Mouse (Mus musculus): ENCODE measurements around the gene Pik3cd.

Pik3cd gene

GRCm38 (mm10) chr4:149684841-149685623, 17.3 kb downstream of the Pik3cd start:
- no peak for DNase-seq

DNA sequence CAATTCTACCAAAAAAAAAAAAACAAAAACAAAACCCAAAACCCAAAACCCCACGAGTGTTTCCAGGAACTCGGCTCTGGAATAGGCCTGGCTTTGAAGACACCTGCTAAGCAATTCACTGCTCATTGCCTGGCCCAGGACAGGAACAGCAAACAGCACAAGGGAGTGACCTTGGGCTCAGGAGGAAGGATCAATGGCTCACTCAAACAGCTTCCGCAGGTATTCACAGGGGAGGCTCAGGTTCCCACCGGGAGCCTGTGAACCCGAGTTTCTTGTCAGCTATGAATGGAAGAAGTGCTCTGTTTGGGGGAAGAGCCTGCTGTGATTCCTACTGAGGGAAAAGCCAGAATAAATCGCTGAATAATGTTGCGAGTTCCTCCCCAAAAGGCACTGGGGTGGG, 18.5 kb downstream of the Pik3cd start:
- no peak for DNase-seq

- DNase-seq, result no peak
Measured at GRCm38 (mm10) chr4:149679056-149679770, 23.2 kb downstream of the Pik3cd start.

GRCm38 (mm10) chr4:149678006-149678405, 24.4 kb downstream of the Pik3cd start:
- DNase-seq, result no peak

- DNase-seq, result peak; percentile 81
Measured at GRCm38 (mm10) chr4:149675378-149676261, 26.8 kb downstream of the Pik3cd start.

DNA sequence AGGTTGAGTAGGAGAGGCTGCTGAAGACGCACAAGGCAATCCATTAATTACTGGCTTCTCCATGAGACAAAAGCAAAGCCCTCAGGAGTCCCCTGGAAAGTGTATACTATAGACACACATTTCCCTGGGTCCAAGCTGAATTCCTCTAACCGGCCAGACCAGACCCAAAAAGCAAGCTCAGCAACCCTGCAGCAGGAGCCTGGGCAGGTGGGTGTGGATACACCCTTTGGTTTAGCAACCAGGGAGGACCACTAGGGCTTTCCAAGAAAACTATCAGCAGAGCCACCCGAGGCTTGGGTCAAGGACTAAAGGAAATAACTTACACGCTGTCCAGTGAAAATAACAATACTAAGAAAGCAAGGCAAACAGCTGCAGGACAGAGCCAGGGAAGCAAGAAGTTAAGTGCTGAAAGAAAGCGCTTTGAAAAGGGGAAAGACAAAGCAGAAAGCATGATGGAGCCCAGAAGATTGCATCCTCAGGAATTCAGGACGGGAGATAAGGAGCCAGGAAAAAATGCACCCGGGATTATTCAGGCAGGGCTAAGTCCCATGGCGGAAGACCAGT, 27.5 kb downstream of the Pik3cd start:
- DNase-seq, result no peak

DNA sequence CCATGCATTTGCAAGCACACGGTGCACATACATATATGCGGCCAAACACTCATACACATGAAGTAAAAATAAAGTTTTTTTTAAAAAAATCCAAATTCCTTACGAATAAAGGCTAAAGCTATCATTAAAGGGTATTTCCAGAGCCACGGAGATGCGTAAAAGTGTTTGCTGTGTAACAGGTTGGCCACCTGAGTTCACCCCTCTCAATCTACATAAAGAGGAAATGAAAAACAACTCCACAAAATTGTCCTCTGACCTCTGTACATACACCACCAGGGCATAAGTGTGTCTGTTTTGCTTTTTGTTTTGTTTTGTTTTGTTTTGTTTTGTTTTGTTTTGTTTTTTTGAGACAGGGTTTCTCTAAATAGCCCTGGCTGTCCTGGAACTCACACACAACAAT, 29.6 kb downstream of the Pik3cd start:
- no peak for DNase-seq

DNA sequence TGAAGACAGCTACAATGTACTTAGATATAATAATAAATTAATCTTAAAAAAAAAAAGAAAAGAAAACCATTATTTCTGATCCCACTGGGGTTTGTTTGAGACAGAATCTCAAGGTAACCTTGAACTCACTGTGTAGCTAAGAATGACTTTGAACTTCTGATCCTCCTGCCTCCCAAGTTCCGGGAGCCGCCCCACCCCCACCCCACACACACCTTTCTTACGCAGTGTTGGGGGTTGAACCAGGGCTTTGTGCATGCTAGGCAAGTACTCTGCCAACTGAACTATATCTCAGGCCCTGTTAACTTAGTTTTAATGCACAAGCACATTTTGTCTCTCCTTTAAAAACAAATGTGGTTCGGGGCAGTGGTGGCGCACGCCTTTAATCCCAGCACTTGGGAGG, 31.2 kb downstream of the Pik3cd start:
- DNase-seq, result no peak

GRCm38 (mm10) chr4:149665692-149666090, 36.7 kb downstream of the Pik3cd start:
- DNase-seq, result no peak

DNA sequence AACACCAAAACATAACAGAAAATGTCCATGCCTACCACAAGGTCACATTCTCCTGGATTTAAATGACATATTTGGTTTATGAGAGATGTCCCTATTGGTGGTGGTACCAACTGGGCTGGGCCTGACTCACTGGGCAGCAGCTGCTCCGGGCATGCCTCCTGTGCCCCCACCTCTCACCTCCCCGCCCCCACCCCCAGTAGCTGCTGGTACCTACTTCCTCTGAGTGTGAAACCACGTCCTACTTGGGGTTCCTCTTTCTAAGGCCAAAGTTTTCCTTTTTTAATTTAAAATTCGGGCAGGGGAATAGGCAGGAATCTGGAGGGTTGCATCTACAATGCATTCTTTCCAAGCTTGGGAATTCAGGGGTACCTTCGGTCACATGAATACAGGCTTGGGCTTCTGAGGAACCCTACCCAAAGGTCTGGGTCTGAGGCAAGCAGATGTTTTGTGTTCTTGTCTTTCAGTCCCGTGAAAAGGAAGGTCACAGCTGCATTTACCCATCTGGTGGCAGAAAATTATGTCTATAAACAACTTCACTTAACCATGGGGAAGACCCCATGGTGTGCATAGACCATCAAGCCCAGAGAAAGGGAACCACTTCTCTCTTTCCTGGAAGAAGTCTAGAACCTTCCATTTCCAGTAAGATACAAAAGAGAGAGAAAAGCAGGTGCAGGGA, 37.2 kb downstream of the Pik3cd start:
- no peak for DNase-seq

DNA sequence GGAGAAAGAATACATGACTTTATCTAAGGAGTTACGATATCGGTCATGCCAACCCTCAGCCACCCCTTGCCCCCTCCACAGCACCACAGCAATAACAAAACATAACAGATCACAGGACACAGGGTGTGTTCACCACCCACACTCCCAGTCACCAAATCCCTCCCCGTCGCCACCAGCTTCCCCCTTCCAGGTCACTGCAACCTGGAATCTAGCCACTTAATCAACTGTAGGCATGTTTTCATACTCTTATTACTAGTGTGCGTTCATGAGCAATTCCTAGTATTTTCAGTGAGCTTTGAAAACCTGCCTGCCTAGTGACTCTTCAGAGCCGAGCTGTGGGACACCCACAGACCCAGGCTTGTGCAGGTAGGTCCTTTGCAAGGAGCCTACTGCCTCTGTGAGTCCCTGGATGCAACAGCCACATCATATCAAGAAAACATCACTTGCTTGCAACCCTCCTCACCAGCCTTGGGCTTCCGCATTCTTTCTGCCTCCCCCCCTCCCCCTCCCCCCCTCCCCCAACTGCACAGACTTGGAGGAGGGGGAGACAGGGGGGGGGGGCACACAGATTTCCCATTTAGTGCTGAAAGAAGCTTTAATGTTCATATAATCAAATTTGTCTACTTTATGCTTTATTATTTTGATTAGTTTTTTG, 38.4 kb downstream of the Pik3cd start:
- no peak for DNase-seq

- DNase-seq, result no peak
Measured at GRCm38 (mm10) chr4:149661967-149662589, 40.3 kb downstream of the Pik3cd start.

GRCm38 (mm10) chr4:149660598-149660997, 41.8 kb downstream of the Pik3cd start:
- no peak for DNase-seq

DNA sequence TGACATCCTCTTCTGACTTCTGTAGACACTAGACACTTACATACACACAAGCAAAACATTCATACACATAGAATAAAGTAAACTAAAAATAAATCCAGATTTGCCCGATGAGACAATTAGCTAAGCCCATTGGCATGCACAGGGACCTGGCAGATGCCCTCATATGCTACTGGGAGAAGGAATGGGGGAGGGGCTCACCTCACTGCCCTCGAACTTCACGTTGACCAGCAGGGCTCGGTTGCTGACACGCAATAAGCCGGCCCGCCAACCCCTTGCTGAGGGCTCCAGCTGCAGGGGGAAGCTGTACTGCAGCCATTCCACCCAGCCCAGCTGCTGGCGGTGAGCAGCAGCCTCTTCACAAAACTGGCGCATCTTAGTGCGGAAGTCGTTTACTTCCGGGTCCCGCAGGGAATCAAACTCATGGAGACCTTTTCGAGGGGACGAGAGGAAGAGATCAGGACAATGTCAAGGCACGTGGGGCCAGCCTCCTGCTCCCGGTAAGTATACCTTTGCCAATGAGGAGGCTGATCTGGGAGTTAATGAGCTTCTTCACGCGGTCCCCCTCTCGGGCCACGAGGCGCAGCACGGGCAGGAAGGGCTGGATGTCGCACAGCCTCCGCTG, 42.8 kb downstream of the Pik3cd start:
- no peak for DNase-seq

- DNase-seq, result no peak
Measured at GRCm38 (mm10) chr4:149657858-149658416, 44.4 kb downstream of the Pik3cd start.

DNA sequence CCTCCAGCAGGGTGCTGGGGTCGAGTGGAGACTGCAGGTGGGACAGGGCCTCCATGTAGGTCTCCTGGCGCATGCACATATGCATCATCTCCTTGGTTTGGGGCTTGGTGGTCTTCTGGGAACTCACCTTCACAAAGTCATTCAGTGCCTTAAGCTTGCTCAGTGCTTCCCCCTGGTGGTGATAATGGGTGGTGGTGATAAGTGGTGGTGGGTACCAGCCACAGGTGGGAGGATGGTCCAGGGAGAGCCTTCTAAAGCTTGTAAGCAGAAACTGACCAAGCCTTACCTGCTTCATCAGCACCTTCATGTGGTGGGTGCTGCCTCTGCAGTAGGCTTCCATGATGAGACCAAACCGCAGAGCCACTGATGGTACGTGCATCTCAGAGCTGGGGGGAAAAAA, 48.1 kb downstream of the Pik3cd start:
- DNase-seq, result no peak

- peak; percentile 66 for DNase-seq
Measured at GRCm38 (mm10) chr4:149650493-149651193, 51.7 kb downstream of the Pik3cd start.

GRCm38 (mm10) chr4:149648031-149648805, 54.2 kb downstream of the Pik3cd start:
- DNase-seq, result no peak

- no peak for DNase-seq
Measured at GRCm38 (mm10) chr4:149645761-149646160, 56.6 kb downstream of the Pik3cd start.

Measured in cerebellum, adult 11 months (tissue).